Mouse (Mus musculus) Patski (cell line): Measurements from ENCODE around the gene Gm43552. TPM values are rescaled to one million over a fixed set of nuclear protein-coding genes. Genes with fewer than 3 reads are reported as not detected.

Experiments used
- ATAC-seq: fragments of 100-300 bp; one replicate; pipeline ENCODE4 v1.8.0; 2021
- CTCF ChIA-PET: fragments of 350-600 bp; sonication (Branson Sonifier 250); formaldehyde crosslinking; loops from one replicate; lab custom pipeline; 2022; ENCODE audit warnings: inconsistent platforms; lab: Charles Lee
- POLR2A ChIA-PET: fragments of 350-600 bp; sonication (Branson Sonifier 250); formaldehyde crosslinking; loops from one replicate; lab custom pipeline; 2022; ENCODE audit warnings: antibody characterized with exemption, inconsistent platforms; lab: Charles Lee
- DNase-seq: peaks from one replicate; pipeline ENCODE4 v3.0.0-alpha.2; 2011; ENCODE audit warnings: low read depth, low spot score
- H3K27me3 ChIP-seq: fragments of 371-371 bp; one replicate; pipeline ENCODE4 v1.5.1; 2021
- CTCF ChIP-seq: fragments of 100-300 bp; IDR thresholded peaks from one replicate; pipeline ENCODE4 v1.5.1; 2021
- in situ Hi-C: fragments of 300-500 bp; cut with MboI; formaldehyde crosslinking; loops from 3 replicates; pipeline ENCODE4 v1.11.1; 2018; ENCODE audit warnings: low pct_unique_long_range_greater_than_20kb, mixed read lengths
- polyA plus RNA-seq: library from polyadenylated mRNA; unstranded; gene quantifications from one replicate; pipeline ENCODE4 v1.2.3, GENCODE M21; 2021

Gene Gm43552
- polyA plus RNA-seq, 1 experiment from 2014 or later: not detected

GRCm38 (mm10) chr5:65394425-65394824 lies 98.2 kb downstream of the Gm43552 start:
- no peak for DNase-seq
- ChIA-PET CTCF (no interaction called here), POLR2A (no interaction called here)
- H3K27me3 ChIP-seq: no peaks in the 10 kb centered on the region
- no peak for TF ChIP-seq CTCF
- no peak for ATAC-seq
- in situ Hi-C loops: no loop called here

- in situ Hi-C loops: no loop called here
- ATAC-seq (no peak), DNase-seq (no peak)
- ChIA-PET POLR2A (interaction anchor here (0.6 to 1.9 kb wide), 3 partner anchors 11 to 353 kb away, joined by 3 to 8 read pairs (median 3); partner anchors contain the start of gene Rfc1), CTCF (interaction anchor here (2.6 kb wide), 1 partner anchor 9 kb away, joined by 6 read pairs; no protein-coding TSS in a partner anchor)
- no peaks in the 10 kb centered on the region for H3K27me3 ChIP-seq
- no peak for TF ChIP-seq CTCF
Measured at GRCm38 (mm10) chr5:65391753-65392152, 100.9 kb downstream of the Gm43552 start.

- in situ Hi-C loops: no loop called here
- ChIA-PET POLR2A (interaction anchor here (0.6 to 1.9 kb wide), 3 partner anchors 12 to 353 kb away, joined by 3 to 8 read pairs (median 3); partner anchors contain the start of gene Rfc1), CTCF (interaction anchor here (2.6 kb wide), 1 partner anchor 10 kb away, joined by 6 read pairs; no protein-coding TSS in a partner anchor)
- DNase-seq (peak; percentile 92), ATAC-seq (peak; percentile 52)
- TF ChIP-seq CTCF: no peak
- no peaks in the 10 kb centered on the region for H3K27me3 ChIP-seq
Measured at GRCm38 (mm10) chr5:65390648-65391644, 101.7 kb downstream of the Gm43552 start, which contains the start of the genes Rpl9 and Lias. Gene Rpl9 (minus strand): TSS chr5:65391444. Gene Lias (plus strand): TSS chr5:65391497.

DNA sequence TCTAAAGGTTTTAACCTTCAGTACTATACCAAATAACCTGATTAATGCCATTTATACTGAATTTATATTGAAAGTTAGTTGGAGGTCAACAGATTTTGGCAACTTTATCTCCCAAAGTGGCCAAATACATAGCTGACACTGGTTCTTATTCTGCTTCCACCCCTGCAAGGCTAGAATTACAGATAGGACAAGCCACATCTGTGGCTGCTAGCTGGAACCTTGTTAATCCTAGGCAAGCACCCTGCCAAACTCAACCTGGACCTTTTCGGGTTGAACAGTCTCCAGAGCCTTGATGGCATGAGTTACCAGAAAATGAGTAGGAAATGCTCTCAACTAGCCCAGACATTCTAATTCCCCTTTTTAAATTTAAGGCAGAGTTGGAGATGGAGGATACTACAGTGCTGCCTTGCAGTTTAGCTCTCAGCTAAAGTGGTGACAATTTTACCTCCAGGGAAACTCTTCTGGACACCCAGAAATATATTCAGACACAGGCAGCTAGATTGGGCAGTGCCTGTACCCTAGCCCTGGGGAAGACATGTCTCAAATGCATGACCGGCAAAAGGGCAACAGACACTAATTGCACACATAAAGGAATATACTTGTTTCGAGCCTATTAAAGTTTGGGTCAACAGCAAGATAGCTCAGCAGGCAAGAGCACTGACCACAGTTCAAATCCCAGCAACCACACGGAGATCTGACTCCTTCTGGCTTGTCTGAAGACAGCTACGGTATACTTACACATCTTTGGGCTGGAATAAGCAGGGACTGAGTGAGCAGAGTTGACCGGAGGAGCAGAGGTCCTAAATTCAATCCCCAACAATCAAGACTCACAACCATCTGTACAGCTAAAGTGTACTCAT lies 105.4 kb downstream of the Gm43552 start:
- DNase-seq: no peak
- CTCF ChIA-PET: interaction anchor here (0.7 to 1.3 kb wide), 2 partner anchors 10 to 60 kb away, joined by 3 to 6 read pairs; no protein-coding TSS in a partner anchor
- POLR2A ChIA-PET: interaction anchor here (0.6 to 1.0 kb wide), 3 partner anchors 51 to 66 kb away, joined by 3 to 6 read pairs (median 3); partner anchors contain the start of gene Rfc1
- TF ChIP-seq CTCF: no peak
- H3K27me3 ChIP-seq: no peaks in the 10 kb centered on the region
- in situ Hi-C loops: no loop called here
- ATAC-seq: no peak

GRCm38 (mm10) chr5:65385704-65386103 lies 106.9 kb downstream of the Gm43552 start:
- in situ Hi-C loops: no loop called here
- ATAC-seq (no peak), DNase-seq (no peak)
- ChIA-PET POLR2A (no interaction called here), CTCF (no interaction called here)
- no peaks in the 10 kb centered on the region for H3K27me3 ChIP-seq
- no peak for TF ChIP-seq CTCF

Other genes with a start within 250 kb of the Gm43552 start
- 50.2 TPM for gene Rfc1, start 157.2 kb downstream of the Gm43552 start, polyA plus RNA-seq
- 0.05 TPM for gene Klb, start 144.5 kb downstream of the Gm43552 start, polyA plus RNA-seq
- 1,404 TPM for gene Rpl9, start 101.4 kb downstream of the Gm43552 start, polyA plus RNA-seq
- 44.5 TPM for gene Lias, start 101.3 kb downstream of the Gm43552 start, polyA plus RNA-seq
- gene Ugdh, start 56.9 kb downstream of the Gm43552 start, polyA plus RNA-seq: 64.2 TPM
- gene Smim14, start 44.4 kb upstream of the Gm43552 start, polyA plus RNA-seq: 122 TPM
- gene Ube2k, start 44.4 kb upstream of the Gm43552 start, polyA plus RNA-seq: 130 TPM
- gene Pds5a, start 205.4 kb upstream of the Gm43552 start, polyA plus RNA-seq: 104 TPM